Mouse (Mus musculus) cerebellum, adult 11 months (tissue): ENCODE measurements at regions not wholly inside any gene's neighbourhood (a gene's known extent, or its start where the extent isn't known, plus 50 kb on each side); places are given as distances from the start of the nearest gene placed in this dataset.
A peak's percentile ranks its signal among the peaks of the same experiment; 100 is the strongest.

Experiments
- DNase-seq: peaks from one replicate; pipeline ENCODE4 v3.0.0; 2022

DNA sequence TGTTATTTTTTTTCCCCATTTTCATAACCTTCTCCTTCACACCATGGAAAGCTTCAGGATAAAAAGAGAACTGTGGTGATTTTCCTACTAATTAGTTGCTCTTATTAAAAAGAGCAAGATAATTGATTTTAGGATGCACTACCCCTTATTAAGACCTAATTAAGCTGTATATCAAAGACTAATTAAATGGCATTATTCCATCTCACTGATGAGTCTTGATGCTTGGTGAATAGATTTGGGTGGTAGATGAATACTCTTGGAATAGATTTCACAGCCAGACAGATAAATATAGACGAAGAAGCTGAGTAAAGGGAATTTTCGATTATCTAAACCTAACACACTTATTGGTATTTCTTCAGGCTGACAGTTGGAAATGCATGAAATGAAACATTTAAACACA lies 346.5 kb upstream of the Tenm2 start:
- no peak for DNase-seq

DNA sequence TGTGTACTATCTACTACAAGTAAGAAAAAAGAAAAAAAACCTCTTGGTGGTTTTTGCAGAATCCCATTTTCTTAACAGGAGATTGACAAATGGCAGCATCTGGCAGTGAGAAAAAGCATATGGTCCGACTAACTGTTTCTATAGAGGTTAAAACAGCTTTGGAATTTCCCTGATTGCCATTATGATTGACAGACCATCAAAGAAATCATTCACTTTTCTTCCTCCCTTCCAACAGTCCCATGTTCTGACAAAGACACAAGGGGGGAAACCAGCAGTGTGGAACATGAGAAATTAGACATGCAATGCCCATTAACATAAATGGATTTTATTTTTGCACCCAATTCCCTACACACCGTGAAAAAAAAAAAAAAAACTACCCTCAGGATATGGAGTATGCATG lies 297.9 kb upstream of the Tenm2 start:
- no peak for DNase-seq

DNA sequence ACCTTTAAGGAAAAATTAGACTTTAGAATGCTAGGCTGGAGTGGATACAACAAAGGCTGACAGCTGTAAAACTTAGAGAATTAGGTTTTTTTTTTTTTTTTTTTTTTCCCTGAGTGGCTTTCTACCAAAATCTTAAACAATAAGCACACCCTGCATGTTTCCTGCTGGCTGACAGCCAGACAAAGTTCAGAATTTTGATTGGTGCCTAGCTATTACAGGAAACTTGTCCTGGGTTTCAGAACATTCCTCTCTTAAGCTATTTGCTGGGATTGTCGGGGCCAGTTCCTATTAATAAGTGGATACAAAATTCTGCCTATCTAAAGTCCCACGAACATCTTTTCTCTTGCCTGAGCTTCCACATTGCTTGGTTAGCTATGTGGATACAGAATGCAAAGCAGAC lies 296.7 kb upstream of the Tenm2 start:
- no peak for DNase-seq

DNA sequence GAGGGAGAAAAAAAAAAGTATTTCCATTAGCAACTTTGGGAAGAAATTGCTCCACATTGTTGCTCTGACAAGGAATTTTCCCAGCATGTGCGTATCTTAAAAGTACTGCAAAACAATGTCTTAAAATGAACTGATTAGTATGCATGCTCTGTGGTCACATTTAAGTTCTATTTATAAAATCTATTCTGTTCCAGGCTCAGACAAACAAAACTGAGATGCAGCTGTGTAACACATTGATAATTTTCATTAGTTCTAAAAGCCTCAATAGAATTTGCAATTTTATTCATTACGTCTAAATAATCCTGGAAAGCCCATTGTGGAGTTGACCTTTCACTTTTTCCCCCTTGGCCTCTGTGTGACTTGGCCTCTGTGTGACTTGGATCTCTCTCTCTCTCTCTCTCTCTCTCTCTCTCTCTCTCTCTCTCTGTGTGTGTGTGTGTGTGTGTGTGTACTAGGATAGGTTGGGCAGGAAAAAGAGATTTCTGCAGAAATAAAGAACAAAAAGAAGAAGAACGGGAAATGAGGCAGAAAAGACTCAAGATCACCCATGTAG lies 262.8 kb upstream of the Tenm2 start:
- DNase-seq = no peak

DNA sequence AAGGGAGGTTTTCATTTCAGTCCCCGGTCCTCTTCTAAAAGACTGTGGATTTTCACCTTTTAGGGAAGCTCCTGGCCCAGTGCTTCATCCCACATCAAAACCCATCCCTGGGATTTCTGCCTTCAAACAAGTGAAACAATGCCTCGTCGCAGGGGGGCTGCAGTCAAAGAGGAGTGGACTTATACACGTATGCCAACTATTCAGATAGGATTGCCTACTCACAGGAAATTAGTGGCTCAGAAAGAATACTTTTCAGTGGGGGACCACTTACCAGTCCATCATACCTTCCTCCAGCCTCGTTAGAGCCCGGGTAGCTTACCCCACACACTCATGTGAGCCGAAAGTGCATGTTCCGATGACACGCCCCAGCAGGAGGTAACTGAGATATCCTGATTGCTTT lies 262.1 kb upstream of the Tenm2 start:
- DNase-seq = no peak

DNA sequence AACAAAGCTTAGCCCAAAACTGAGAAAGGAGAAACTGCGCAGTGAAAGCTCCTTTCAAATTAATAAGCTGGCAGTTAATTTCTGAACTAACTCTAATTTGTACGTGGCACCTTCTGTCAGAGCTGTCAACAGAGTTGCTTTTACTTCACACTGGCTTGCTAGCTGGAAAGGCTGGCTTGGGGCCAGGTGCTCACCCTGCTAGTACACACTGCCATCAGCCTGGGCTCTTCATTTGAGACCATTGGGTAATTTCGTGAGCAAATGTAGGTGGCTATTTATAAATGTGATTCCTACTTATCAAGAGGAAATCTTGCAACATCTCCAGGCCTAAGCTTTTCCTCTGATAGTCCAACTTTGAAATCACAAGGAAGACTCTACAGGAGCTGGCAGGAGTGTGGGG lies 244.5 kb upstream of the Tenm2 start:
- DNase-seq = no peak

DNA sequence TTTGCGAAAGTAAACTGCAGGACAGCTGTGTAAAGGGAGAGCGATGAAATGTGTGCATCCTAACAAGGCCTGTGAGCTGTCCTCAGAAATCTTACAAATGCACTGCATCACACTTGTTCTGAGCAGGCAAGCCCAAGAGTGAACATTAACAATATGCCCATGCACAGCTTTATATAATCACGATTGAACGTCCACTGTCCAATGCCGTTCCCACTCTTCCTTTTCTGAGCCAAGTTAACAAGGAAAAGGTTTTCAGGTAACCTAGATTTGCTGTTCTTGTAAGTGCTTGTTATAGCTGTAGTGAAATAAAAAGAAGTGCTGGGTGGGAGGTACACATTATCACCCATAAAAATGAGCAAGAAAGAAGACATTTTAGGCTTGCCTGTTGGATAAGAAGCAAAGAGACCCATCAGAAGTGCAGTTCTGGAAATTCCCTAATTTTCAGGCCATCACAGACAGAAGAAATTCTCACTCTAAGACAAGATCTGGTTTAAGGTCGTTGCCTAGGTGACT lies 243.3 kb upstream of the Tenm2 start:
- no peak for DNase-seq

DNA sequence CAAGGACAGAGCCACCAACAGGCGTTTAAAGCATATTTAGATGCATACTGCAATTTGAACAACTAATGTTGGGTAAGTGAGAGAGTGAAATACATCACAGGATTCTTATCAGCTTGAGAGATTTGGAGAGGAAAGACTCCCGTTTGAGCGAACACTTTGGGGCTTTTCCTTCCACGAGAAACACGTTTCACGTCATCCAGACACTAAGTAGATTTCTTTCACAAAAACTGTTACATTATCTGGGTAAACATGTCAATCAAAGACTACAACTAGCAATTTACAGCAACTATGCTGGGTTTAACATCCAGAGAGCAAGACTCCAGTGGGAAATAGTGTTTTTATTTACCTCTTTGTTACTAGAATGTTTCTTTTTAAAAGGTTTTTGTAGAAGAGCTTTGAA lies 238.3 kb upstream of the Tenm2 start:
- no peak for DNase-seq

DNA sequence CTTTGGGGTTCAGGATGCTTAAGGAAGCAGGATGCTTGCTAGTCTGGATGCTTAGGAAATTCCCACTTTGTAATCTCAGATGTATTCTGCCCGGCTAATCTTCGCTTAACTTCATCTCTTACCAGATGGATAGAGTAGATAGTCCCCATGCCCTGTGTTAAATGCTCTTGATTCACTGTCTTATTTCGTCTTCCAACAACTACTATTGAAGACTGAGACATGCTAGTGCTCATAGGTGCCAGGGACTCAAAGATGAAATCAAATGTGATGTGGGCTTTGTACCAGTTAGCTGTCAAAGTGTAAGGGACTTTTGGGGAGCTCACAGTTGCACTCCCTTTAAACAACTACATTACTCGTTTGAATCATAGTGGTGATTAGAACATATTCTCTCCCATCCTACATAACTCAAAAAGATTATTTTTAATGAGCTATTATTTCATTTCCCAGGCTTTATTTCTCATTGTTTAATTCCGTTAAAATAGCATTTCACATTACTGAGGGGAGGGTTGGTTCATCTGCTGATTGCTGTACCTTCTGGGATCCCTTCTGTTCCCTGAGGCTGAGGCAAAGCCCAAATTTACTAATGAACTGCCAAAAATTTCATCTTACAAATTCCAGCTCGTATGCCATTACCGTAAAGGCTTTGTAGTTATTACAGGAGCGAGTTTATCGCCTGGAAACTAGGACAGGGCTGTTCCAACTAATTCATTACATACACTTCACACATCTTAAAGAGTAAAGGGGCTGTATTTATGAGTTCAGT lies 228.1 kb upstream of the Tenm2 start:
- no peak for DNase-seq

DNA sequence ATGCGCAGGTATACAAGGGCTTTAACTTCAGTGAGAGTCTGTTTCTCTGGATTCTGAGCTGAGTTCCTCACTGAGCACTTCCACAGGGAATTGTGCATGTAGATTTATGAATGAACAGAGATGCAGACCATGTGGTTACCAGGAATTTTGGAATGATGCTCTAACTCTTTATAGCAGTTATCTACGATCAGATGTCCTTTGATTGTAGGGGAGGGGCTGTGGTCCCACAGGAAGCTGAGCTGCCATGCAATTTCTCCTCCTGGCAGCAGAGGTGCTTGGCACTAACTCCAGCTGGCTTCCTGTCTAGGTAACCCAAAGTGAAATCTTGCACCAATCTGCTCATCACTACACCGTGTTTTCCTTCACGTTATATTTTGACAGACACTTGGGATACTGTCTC lies 226.6 kb upstream of the Tenm2 start:
- DNase-seq = no peak

DNA sequence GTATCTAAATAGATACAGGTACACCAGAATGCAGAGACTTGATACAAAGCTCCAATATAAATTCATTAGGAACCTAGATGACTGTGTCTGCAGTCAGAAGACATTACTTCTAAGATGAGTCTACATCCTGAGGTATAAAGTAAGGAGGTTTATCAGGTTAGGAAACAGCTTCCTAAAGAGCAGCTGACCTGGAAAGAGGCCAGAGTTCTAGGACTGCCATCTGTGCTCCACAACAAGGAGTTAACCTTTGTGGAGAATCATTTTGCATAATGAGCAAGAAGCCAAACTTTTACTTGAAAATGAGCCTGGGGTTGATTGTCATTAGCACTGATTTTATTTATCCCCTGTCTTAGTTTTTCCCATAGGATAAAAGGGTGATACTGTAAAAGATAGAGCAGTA lies 211.6 kb upstream of the Tenm2 start:
- no peak for DNase-seq

DNA sequence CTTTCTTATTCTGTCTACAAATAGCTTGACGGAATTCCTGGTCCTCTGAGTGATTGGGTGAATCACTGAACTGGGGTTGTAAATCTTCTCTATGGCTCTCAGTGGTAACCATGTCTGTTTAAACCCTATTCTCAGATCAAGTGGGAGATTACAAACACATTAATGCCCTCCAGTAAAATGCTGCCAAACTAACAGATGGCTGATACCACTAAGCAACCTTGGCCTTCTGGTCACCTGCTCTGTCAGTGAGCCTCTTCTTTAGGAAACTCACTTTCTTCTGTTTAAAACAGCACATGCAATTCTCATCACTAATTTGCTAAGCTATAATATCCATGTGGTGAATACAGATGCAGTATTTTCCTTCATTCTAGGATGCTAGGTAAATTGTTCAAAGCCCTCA lies 210.9 kb upstream of the Tenm2 start:
- no peak for DNase-seq

DNA sequence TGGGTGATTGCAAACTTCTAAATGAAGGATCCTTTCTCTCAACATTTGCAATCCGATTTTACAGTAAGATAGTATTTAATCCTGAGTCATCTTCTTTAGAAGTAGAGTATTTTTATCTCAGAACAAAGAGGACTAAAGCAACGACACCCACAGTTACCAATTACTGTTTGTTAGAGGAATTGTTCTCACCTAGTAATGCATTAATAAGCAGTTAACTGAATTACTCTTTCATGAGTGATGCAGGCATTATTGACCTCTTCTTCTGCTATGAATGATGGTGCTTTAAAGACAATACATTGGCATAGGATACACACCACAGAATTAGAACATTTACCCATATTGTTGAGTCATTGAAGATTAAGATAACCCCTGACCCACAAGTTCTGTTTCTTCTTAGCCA lies 207.0 kb upstream of the Tenm2 start:
- DNase-seq = no peak

DNA sequence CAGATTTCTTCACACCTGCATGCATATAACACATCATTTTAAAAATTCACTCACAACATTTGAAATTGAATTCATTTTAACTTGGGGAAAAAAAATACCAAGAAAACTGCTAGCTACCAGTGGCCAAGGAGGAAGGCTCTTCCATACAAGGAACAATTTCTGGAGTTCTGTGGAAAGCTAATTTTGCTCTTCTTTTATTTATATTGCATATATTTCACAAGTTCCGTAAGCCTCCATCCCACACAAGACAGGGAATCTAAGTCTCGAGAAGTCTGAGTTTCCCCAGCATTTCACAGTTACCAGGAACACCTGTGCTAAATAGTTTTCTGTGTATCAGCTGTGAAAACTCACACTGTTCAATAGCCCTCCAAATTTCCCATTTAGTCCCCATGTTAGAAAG lies 198.8 kb upstream of the Tenm2 start:
- no peak for DNase-seq

DNA sequence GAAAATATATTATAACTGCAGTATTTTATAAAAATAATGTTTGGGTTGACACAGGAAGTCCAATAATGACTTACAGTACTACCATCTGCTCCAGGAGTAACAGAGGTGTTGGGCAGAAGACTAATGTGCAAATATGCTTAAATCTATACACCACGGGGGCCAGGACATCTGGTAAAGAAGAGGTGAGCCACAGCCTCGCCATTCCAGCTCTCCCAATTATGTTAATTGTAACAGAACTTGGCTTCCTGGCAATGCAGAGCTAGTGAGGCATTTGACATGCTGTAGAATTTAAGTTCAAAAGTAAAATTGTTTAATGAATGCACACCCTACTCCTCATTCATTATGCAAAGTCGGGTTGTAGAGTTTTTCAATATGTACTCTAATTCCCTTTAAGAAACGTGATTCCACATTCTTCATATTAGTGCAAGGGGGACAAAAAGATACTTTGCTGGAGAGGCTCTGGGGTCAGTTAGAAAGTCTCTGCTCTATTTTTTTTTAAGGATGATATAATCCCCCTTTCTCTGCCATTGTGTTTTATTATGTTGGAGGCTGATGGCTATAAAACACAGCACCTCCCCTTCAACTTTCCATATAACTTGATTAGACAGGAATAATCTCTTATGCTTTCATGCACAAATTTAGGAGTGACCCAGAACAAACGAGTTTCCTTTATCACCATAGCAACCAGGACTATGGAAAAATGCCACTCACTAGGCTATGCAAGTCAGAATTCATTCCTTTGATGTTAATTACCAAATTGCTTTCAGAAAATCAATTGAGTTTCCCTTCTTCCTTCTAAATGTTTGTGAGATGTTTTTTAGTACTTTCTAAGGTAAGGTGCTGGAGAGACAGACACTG lies 188.8 kb upstream of the Tenm2 start:
- no peak for DNase-seq

DNA sequence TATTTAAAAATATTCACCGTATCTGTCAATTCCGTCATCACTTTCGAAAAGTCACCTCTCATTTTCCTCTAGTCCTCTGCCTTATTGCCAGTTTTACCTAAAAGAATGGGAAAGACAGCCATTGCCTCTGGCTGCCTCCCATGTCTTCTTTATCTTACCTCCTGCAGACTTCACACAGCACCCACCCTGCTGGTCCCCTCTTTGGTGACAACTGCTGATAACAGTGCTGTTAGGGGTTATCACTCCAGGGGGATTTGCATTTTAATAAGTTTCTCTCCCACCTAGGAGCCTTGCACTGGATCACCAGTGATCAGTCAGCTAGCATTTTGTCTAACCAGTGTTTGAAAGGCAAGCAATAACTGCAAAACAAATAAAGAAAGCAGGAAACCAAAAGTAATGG lies 177.1 kb upstream of the Tenm2 start:
- DNase-seq = no peak

DNA sequence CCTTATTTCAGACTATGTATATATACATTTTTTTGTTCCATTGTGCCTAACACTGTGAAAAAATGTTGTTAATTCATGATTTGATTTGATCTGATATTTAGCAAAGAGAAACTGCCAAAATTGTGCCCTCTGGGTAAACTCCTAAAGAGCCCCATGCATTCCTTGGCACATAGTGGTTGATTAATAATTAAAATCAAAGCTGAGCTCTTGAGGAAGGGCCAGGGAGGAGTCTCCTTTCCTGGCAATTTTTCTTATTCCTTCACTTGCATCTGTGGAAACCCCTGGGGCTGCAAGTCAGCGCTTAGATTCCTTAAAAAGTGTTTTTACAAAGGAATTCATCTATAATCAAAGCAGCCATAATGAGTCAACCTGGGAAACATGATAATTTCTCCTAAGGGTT lies 132.2 kb upstream of the Tenm2 start:
- no peak for DNase-seq

DNA sequence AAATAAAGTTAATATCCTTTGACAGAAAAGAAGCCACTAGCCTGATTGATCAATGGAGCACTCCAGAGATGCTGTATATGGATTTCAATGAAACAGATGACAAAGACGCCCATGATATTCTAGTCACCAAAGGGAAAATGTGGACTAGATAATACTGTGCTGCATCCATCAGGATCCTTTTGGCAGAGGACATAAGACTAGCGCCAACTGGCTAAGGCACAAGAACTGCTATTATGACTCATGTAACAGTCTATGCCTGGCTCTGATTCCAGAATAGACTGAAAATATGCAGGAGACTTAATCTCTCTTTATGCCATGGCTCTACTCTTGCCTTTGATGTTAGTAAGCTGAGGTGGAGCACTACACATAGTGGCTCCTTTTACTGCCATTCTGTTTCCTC lies 128.7 kb upstream of the Tenm2 start:
- DNase-seq = peak; percentile 11

DNA sequence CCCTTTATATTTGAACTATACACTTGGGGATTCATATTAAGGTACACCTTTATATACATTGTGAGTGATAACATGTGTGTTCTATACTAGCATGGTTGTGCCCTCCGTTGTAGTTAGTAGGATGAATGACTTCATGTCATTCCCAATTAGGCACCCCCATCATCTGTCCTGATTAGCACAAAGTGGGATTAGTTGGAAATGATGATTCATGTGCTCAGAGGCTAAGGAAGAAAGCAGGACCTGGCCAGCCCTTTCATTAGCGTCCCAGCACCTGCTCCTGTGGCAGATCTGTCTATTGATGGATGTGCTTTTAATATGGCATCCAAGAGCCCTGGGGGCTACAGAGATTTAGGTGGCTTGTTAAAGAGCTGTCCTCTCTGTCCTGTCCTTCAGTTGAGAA lies 119.3 kb upstream of the Tenm2 start:
- DNase-seq = no peak

DNA sequence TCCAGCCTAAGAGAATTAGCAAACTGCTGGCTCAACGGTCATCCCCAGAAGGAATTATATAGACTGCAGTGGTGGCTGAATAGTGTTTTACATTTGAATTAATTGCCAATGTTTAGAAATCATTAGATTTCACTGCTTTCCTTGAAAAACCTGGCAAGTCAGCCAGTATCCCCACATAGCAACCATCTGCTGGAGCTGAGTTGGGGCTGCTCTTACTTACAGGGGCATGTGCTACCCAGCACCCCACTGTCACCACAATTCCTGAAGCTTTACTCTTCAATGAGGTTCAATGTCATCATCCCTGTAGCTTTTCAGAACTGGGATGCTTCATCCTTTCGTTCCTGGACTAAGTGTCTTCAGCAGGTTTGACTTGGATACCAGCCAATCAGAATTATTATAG lies 73.9 kb upstream of the Tenm2 start:
- DNase-seq = no peak

DNA sequence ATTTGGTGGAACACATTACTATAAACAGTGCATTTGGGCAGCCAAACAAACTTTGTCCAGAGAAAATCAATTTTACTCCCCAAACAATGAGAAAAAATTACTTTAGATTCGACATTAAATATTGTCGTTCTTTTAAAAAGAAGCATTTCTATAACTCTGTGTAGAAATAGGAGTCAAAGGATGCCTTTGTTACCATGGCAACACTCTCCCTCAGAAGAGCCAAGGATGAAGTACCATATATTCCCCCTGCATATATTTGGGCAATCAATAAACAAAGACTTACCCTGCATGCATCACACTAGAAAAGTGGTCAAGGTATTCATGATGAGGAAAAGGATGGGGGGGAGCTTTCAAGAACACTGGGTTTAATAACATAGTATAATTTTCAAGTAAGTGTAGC lies 70.9 kb upstream of the Tenm2 start:
- no peak for DNase-seq
